Mouse (Mus musculus) c-Kit-negative CD71-positive TER-119-positive erythroid progenitor cells, embryonic 14.5 days (primary cell): Measurements from ENCODE around the gene Trim8.

Experiments used
- DNase-seq: peaks from one replicate; pipeline ENCODE4 v3.0.0-alpha.2; 2013; ENCODE audit warnings: low read depth, low spot score

Trim8 gene

DNA sequence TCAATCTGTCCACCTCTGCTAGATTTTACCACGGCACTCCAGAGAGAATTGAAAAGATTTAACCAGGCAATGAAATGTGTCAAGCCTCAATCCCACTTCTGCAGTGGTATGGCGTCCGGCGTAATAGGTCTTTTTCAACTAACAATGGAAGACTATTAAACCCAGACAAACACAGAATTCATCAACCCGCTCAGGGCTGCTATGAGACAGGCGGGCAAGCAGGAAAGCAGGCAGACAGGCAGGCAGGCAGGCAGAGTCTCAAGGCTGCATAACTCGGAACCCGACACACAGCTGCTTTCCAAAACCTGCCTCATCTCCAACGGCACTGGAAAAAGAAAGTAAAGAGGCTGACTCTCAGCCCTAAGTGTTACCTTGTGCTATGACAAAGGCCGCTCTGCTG lies 46.6 kb downstream of the Trim8 start:
- DNase-seq: no peak

GRCm38 (mm10) chr19:46550385-46550784 lies 48.9 kb downstream of the Trim8 start:
- no peak for DNase-seq

DNA sequence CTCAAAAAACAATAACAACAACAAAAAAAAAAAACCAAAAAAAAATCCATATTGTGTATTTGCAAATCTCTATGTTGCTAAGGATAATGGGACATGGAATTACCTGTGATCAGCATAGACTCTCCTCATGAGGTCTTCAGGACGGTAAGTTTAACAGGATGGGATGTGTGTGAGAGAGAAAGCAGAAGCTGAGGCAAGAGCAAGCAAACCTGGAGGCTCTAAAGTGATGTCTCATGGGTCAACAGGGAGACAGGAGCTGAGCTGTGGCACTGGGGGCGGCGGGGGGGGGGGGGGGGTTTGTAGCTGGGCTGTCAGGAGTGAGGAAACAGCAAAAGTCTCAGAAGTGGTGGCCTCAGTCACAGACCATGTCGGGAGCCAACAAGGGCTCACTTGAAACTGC lies 51.0 kb downstream of the Trim8 start:
- no peak for DNase-seq

GRCm38 (mm10) chr19:46553541-46553955 lies 52.0 kb downstream of the Trim8 start:
- peak; percentile 36 for DNase-seq

DNA sequence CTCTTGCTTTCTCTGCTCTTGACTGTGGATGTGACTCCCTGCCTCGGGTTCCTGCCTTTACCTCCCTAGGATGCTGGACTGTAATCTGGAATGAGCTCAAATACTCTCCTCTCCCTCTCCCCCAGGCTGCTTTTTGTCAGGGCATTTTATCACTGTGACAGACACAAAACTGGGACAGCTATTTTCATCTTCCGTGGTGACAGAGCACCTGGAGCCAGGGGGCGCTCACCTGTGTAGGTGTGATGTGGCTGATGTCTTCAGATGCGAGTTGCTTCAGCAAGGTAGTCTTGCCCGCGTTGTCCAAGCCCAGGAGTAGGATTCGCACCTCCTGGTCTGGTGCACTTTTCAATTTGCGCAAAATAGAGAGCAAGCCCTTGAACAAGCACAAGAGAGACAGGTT lies 56.5 kb downstream of the Trim8 start:
- no peak for DNase-seq

DNA sequence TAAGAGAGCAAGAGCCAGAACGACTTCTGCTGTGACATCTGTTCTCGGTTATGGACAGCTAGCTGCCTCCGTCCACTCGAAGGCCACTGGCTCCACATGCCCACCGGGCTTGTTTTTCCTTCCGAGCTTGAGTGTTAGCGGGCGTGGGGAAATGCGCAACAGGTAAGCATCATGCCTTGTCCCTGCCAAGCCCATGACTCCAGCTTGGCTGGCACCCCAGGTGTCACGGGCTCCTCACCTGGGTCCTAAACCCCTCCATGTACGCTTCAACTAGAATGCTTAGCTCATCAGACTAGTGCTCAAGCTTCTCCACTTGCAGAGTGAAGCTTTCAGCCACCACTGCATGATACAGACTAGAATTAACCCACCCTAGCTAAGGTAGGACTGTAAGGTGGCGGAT lies 57.1 kb downstream of the Trim8 start:
- DNase-seq: no peak

DNA sequence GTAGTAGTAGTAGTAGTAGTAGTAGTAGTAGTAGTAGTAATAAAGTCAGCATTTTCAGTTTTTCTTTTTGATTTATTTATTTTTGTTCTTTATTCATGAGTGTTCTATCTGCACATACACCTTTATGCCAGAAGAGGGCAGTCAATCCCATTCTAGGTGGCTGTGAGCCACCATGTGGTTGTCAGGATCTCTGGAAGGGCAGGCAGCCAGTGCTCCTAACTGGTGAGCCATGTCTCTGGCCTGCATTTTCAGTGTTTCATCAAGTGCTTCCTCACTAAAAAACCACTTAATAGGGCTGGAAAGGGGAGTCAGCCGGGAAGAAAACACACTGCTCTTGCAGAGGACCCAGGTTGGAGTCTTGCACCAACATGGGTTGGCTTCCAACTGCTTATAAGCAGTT lies 60.6 kb downstream of the Trim8 start:
- peak; percentile 35 for DNase-seq

- no peak for DNase-seq
These were observed 61.3 kb downstream of the Trim8 start for GRCm38 (mm10) chr19:46562581-46563515.

- DNase-seq: no peak
These were observed 62.1 kb downstream of the Trim8 start for GRCm38 (mm10) chr19:46563603-46564002.

DNA sequence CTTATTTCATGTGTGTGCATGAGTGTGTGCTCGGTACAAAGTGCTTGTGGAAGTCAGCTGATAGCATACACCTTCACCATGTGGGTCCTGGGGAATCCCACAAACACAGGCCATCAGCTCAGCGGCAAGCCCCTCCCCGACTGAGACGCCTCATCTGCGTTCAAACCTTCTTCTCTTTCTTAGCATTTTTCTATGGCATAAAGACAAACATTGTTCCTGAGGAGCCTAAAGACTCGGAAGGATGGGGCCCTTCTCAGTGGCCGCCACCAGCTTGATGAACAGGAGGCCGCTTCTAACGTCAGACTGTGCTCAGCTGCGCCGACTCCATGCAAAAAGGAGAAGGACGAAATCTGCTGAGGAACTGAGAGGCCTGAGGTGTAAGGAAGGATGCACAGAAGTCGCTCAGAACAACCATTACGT lies 62.6 kb downstream of the Trim8 start:
- DNase-seq: no peak
